Mouse (Mus musculus): ENCODE data around the gene Fundc1. TPM values are rescaled to one million over a fixed set of nuclear protein-coding genes. Genes with fewer than 3 reads are reported as not detected.
"Not testable (repeated sequence)": the region's sequence is repeated elsewhere in the genome, so short reads cannot be mapped to it uniquely, and the experiment has no call there.

The Fundc1 gene
- total RNA-seq (2017): 42.9 and 44.8 TPM in 2 replicates

GRCm38 (mm10) chrX:17571621-17572459, at the start of gene Fundc1:
Fundc1 (minus strand) TSS chrX:17572325.
- ATAC-seq (replicated peaks; ENCODE audit: low read depth, poor library complexity, severe bottlenecking): peak; percentile 100

DNA sequence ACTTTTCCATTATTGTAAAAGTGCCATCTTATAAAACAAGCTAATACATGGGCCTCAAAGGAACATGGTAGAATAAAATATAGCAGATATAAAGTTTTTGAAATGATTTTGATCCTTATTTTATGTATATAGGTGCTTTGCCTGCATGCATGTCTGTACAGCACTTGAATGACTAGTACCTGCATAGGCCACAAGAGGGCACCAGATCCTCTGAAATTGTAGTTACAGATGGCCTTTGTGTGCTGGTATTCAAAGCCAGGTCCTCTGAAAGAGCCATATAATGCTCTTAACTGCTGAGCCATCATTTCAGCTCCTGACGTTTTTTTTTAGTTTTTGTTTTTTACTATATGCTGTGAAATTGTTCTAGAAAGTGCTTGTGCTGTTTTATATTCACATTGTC, 39.1 kb upstream of the Fundc1 start:
- no peak for ATAC-seq (replicated peaks; ENCODE audit: low read depth, poor library complexity, severe bottlenecking)

GRCm38 (mm10) chrX:17608763-17609162, 36.6 kb upstream of the Fundc1 start:
- ATAC-seq (replicated peaks; ENCODE audit: low read depth, poor library complexity, severe bottlenecking): peak; percentile 77

GRCm38 (mm10) chrX:17607668-17608067, 35.5 kb upstream of the Fundc1 start:
- no peak for ATAC-seq (replicated peaks; ENCODE audit: low read depth, poor library complexity, severe bottlenecking)

- ATAC-seq (replicated peaks; ENCODE audit: low read depth, poor library complexity, severe bottlenecking): no peak
These were observed 21.2 kb upstream of the Fundc1 start for GRCm38 (mm10) chrX:17593331-17593730.

- peak; percentile 66 for ATAC-seq (replicated peaks; ENCODE audit: low read depth, poor library complexity, severe bottlenecking)
These were observed 18.6 kb upstream of the Fundc1 start for GRCm38 (mm10) chrX:17590745-17591144.

DNA sequence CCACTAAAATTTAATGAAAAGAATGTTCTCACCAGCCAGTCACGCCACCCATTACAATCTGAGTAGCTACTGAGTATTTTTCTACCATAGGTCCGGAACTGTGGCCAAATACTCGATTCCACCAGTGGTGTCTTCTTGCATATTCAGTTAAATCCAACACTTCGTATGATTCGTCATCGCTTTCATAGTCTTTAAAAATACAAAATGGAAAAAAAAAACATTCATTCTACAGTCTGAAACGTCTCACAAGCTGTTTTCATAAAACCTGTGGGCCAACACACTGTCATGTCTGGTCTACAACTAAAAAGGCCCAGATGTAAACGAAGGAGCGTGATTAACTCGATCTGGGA, 879 bp downstream of the Fundc1 start:
- no peak for ATAC-seq (replicated peaks; ENCODE audit: low read depth, poor library complexity, severe bottlenecking)

DNA sequence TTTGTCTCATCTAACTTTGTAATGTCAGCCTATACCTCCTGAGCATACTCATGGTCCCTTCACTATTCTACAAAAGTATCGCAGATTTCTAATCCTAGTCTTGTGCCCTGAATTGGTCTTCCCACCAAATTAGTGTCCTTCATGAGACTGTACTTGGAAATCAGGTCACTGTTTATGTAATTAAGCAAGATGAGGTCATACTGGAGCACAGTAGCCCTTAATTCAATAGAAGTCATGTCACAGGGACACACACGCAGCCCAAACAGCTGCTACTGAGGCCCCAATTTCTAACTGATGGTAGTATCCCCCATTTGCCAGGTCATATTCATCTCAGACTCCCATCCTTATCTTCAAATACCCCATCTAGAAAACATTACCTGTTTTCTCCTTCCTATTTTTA, 3.5 kb downstream of the Fundc1 start:
- ATAC-seq (replicated peaks; ENCODE audit: low read depth, poor library complexity, severe bottlenecking): no peak

DNA sequence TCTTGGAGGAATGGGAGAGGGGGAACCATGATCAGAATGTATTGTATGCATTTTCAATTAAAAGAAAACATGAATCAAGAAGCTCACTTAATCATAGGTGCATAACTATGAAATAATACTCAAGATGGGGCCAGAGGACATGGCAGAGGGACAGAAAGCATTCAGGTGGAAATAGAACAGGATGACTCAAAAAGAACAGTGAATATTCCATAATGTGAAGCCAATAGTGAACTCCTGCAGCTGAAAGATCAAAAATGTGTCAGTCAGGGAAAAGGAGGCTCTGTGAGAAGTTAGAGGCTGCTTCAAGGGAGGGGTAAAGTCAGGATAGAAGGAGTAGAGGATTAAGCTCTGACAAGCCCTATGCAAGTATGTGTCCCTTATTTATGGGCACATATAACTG, 6.4 kb downstream of the Fundc1 start:
- no peak for ATAC-seq (replicated peaks; ENCODE audit: low read depth, poor library complexity, severe bottlenecking)

DNA sequence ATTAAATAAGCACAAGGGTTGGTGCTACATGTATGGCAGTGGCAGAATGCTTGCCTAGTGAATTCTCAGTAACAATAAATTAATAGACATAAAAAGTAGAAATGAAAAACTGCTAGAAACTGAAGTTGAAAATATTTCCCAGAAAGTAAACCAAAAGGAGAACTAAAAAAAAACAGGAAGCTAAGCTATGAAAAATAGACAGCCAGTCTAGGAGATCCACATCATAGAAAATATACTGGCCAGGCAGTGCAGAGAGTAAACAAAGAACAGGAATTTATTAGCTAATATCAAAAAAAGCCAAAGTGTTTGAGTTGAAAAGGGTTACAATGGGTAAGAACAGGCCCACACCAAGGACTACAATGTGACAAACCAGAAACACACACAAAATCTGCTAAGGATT, 7.4 kb downstream of the Fundc1 start:
- ATAC-seq (replicated peaks; ENCODE audit: low read depth, poor library complexity, severe bottlenecking): no peak

DNA sequence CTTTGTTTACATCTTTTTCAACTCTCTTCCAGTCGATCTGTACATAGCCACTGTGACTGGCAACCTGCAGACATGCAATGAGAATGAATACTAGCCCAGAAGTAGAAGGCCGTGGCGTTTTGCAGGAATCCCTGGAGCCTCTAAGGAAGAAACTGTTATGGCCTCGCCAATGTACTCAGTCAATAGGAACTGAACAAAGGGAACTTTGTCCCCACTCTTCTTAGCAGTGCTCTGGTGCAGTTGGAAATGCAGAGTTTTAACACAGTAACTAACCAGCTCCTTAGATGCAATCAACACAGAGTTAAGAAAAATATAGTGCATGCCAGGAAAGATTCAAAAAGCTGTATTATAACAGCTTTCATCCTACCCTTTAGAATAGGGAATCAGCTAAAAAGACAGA, 13.4 kb downstream of the Fundc1 start:
- ATAC-seq (replicated peaks; ENCODE audit: low read depth, poor library complexity, severe bottlenecking): no peak

DNA sequence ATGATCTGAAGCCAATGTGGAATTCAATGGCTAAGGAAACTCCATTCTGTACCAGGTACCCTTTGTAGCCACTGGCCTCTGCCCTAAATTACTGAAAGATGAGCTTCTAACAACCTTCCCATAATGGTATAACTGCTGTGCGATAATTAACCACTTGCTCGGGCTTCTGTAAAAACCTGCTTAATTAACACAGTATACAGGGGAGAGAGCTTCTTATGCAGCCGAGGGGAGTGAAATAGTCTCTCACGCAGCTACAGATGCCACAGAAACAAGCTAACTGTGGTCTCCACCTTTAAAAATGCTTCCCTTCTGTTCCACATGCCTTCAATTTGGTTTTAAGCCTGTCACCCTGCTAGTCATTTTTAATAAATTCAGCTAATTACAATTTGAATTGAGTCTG, 17.6 kb downstream of the Fundc1 start:
- ATAC-seq (replicated peaks; ENCODE audit: low read depth, poor library complexity, severe bottlenecking): no peak

DNA sequence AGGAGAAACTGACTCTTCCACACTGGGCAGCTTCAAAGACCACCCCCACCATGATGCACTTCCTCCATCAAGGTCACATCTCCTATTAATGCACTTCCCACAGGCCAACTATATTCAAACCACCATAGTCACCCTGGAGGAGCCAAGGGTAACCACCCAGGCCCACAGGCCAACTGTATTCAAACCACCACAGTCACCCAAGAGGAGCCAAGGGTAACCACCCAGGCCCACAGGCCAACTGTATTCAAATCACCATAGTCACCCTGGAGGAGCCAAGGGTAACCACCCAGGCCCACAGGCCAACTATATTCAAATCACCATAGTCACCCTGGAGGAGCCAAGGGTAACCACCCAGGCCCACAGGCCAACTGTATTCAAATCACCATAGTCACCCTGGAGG, 20.5 kb downstream of the Fundc1 start:
- ATAC-seq (replicated peaks; ENCODE audit: low read depth, poor library complexity, severe bottlenecking): not testable (repeated sequence)

DNA sequence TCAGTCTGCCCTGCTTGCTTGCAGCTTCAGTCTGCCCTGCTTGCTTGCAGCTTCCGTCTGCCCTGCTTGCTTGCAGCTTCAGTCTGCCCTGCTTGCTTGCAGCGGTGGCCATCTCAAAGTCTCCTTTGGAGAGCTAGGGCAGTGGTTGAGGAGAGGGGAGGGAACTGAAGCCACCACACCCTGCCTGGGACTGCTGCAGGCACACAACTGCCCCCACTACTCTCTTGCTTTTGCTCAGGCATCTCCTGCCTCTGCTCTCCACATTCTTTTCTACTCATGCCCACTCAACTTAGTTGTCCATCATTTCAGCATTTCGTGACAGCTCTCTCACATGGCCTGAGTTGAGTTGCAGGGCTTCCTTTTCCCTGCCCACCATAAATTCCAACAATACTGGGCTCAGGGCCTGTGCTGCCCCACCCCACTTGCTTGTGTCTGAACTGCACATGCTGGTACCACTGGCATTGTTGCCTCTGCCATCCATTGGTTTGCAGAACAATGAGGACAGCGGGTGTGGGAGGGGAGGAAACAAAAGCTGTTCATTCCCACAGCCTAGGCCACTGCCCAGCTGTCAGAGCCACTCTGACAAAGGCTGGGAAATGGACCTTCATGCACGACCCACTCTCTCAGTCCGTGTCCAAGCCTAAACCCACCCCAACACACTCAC, 24.9 kb downstream of the Fundc1 start:
- ATAC-seq (replicated peaks; ENCODE audit: low read depth, poor library complexity, severe bottlenecking): no peak

- no peak for ATAC-seq (replicated peaks; ENCODE audit: low read depth, poor library complexity, severe bottlenecking)
These were observed 27.1 kb downstream of the Fundc1 start for GRCm38 (mm10) chrX:17544860-17545492.

DNA sequence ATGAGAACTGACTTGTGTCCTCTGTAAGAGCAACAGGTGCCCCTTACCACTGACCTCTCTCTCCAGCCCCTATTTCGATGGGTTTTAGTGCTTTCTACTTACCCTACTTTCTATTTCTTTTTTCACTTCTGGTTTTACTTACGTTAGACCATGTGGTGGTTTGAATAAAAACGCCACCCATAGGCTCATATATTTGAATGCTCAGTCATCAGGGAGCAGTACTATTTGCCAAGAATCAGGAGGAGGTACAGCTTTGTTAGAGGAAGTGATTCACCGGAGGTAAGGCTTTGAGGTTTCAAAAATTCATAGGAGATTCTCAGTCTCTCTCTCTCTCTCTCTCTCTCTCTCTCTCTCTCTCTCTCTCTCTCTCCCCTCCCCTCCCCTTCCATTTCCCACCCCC, 34.4 kb downstream of the Fundc1 start:
- no peak for ATAC-seq (replicated peaks; ENCODE audit: low read depth, poor library complexity, severe bottlenecking)

- no peak for ATAC-seq (replicated peaks; ENCODE audit: low read depth, poor library complexity, severe bottlenecking)
These were observed 45.1 kb downstream of the Fundc1 start for GRCm38 (mm10) chrX:17527008-17527407.

DNA sequence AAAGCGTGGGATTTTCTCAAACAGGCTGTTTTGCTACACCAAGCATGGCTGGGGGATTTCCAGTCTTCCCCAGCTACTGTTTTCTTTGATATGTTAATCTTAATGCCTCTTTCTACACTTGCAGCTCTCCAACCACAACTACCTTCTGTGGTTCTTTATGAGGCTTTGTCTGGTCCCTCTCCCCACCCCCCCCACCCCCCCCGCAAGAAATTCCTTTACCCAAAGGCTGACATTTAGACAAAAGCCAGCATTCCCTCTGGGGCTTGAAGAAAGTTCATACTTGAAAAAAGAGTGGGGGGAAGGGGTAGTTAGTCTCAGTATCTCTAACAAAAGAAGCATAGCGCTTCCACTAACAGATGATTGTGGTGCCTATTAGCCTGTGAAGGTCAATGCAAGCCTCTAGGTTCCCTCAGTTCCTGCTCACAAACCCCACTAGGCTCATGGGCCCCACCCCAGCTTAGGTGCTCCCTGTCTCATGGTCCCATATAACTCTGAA, 50.9 kb downstream of the Fundc1 start:
- ATAC-seq (replicated peaks; ENCODE audit: low read depth, poor library complexity, severe bottlenecking): no peak

- peak; percentile 36; the same call in 1 of the 2 replicates for ATAC-seq (replicated peaks; ENCODE audit: low read depth, poor library complexity, severe bottlenecking)
These were observed 52.0 kb downstream of the Fundc1 start for GRCm38 (mm10) chrX:17520086-17520485.

DNA sequence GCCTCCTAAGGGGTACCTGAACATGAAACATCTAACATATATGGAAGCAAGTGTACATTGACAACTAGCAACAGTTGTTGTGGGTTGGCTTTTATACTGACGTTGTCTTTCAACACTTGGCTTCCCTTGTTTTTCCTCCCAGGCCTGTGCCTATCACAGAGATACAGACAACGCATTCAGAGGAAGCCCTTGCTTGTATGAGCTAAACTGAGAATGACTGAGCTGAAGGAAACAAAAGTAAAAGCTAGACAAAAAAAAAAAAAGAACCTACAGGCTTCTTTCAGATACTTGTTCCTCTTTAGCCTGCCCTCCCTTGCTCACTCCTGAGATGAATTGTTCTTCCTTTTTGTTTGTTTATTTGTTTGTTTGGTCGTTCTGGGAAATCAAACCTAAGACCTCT, 58.1 kb downstream of the Fundc1 start:
- peak; percentile 52; the same call in 1 of the 2 replicates for ATAC-seq (replicated peaks; ENCODE audit: low read depth, poor library complexity, severe bottlenecking)

DNA sequence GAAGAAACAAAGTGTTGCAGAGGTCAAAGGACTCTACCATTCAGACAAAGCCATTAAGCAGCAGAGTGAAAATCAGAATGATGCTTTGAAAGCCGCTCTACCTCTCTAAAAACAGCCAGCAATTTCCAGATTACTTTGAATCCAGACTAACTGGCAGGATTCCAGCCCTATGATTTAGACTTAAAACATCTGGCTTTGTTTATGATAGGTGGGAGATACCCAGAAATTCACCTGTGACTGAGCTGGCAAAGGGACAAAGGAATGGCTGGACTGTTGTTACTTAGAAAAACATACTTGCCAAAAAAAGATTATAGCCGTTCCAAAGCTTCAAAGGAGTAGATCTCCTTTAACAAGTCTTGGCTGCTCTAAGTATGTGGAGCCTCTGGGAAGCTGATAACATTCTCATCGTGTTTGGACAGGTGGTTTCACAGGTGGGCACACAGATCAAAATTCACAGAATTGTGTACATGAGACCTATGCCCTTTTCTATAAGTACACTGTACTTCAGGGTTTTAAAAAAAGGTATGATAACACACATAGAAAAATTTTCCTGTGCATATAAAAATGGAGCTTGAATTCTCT, 60.0 kb downstream of the Fundc1 start:
- no peak for ATAC-seq (replicated peaks; ENCODE audit: low read depth, poor library complexity, severe bottlenecking)
